Mouse (Mus musculus): Measurements from ENCODE around the gene Tbx10. TPM values are rescaled to one million over a fixed set of nuclear protein-coding genes. Genes with fewer than 3 reads are reported as not detected.

Tbx10 gene
- polyA plus RNA-seq, 1 experiment, result 0.04 TPM

- TF ChIP-seq MYOG (IDR thresholded peaks at IDR 0.05; ENCODE audit: control insufficient read depth in 1 of 3, insufficient read depth in 1 of 3, insufficient read length in 2 of 3, low read depth in 2 of 3), result no peak
- TF ChIP-seq TCF12 (IDR thresholded peaks at IDR 0.05; ENCODE audit: insufficient read depth, poor library complexity, severe bottlenecking), result no peak
- no peak for TF ChIP-seq USF1 (IDR thresholded peaks at IDR 0.05; ENCODE audit: low read depth)
- TF ChIP-seq CEBPB (IDR thresholded peaks at IDR 0.05; ENCODE audit: insufficient read depth, poor library complexity, severe bottlenecking), result no peak
These were observed 8.9 kb upstream of the Tbx10 start for GRCm38 (mm10) chr19:3983527-3984200.

GRCm38 (mm10) chr19:3985261-3985681 lies 7.3 kb upstream of the Tbx10 start:
- Histone ChIP-seq H3K4me3 (no peak overlapping the region), H3K79me2 (ENCODE audit: control insufficient read depth, insufficient read depth) (no peaks in the 10 kb centered on the region), H3K4me2 (ENCODE audit: low read depth) (no peak overlapping the region), H3K27me3 (ENCODE audit: control insufficient read depth, insufficient read depth, insufficient read length) (no peaks in the 10 kb centered on the region), H3K36me3 (ENCODE audit: control insufficient read depth, insufficient read depth) (no peaks in the 10 kb centered on the region), H3ac (ENCODE audit: control insufficient read depth, insufficient read length) (no peak overlapping the region)
- TF ChIP-seq MAX (IDR thresholded peaks at IDR 0.05; ENCODE audit: low read depth), result no peak
- no peak for TF ChIP-seq TCF12 (IDR thresholded peaks at IDR 0.05; ENCODE audit: insufficient read depth, poor library complexity, severe bottlenecking)
- no peak for TF ChIP-seq POLR2A (IDR thresholded peaks at IDR 0.05; ENCODE audit: insufficient read length, low read depth)
- TF ChIP-seq USF1 (IDR thresholded peaks at IDR 0.05; ENCODE audit: low read depth), result no peak
- TF ChIP-seq MYOG (IDR thresholded peaks at IDR 0.05; ENCODE audit: control insufficient read depth in 1 of 3, insufficient read depth in 1 of 3, insufficient read length in 2 of 3, low read depth in 2 of 3), result no peak
- no peak for TF ChIP-seq TCF3 (IDR thresholded peaks at IDR 0.05; ENCODE audit: insufficient read length, low read depth)
- no peak for TF ChIP-seq REST (IDR thresholded peaks at IDR 0.05; ENCODE audit: insufficient read depth, insufficient read length)
- no peak for TF ChIP-seq MYOD1 (IDR thresholded peaks at IDR 0.05; ENCODE audit: control insufficient read depth in 1 of 3, insufficient read length in 2 of 3, low read depth in 2 of 3)
- TF ChIP-seq SRF (IDR thresholded peaks at IDR 0.05; ENCODE audit: control insufficient read depth, insufficient read length, low read depth), result no peak
- no peak for TF ChIP-seq POLR2AphosphoS2 (IDR thresholded peaks at IDR 0.05; ENCODE audit: insufficient read length, low read depth)
- TF ChIP-seq CEBPB (IDR thresholded peaks at IDR 0.05; ENCODE audit: insufficient read depth, poor library complexity, severe bottlenecking), result no peak

More at GRCm38 (mm10) chr19:3983527-3984200, 8.9 kb upstream of the Tbx10 start:
- no peak overlapping the region for H3K4me2 ChIP-seq (ENCODE audit: low read depth)
- H3K4me3 ChIP-seq, result no peak overlapping the region
- no peak overlapping the region for H3ac ChIP-seq (ENCODE audit: control insufficient read depth, insufficient read length)
- H3K36me3 ChIP-seq (ENCODE audit: control insufficient read depth, insufficient read depth), result no peaks in the 10 kb centered on the region
- H3K79me2 ChIP-seq (ENCODE audit: control insufficient read depth, insufficient read depth), result no peaks in the 10 kb centered on the region
- no peaks in the 10 kb centered on the region for H3K27me3 ChIP-seq (ENCODE audit: control insufficient read depth, insufficient read depth, insufficient read length)

DNA sequence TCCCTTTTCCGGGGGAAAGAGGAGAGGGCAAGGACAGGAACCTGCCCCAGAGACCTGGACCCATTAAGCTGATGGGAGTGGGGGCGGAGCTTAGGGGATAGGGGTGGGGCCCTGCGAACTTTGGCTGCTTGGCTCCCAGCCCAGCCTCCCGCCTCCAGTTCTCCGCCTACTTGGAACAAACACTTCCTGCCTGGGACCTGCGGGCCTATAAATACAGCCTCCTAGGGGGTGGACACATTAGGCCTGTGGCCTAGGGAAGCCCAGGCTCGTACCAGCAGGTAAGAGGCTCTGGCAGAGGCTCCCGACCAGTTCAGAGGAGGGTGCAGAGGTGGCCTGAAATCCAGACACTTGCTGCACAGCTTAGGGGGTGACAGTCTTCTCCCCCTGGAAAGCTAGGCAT lies 6.2 kb upstream of the Tbx10 start, which contains the start of gene Acy3:
Gene Acy3, plus strand, starts transcription at position 237 of the 400 bp plus-strand sequence.
- Histone ChIP-seq H3K79me2 (ENCODE audit: control insufficient read depth, insufficient read depth) (no peaks in the 10 kb centered on the region), H3K36me3 (ENCODE audit: control insufficient read depth, insufficient read depth) (no peaks in the 10 kb centered on the region), H3K27me3 (ENCODE audit: control insufficient read depth, insufficient read depth, insufficient read length) (peaks cover 6% of the 10 kb centered on the region), H3ac (ENCODE audit: control insufficient read depth, insufficient read length) (no peak within 1 kb of the TSS), H3K4me2 (ENCODE audit: low read depth) (peak within 1 kb of the TSS; percentile 28), H3K4me3 (no peak within 1 kb of the TSS)
- TF ChIP-seq POLR2A (IDR thresholded peaks at IDR 0.05; ENCODE audit: insufficient read length, low read depth) (peak; percentile 39), MYOG (IDR thresholded peaks at IDR 0.05; ENCODE audit: control insufficient read depth in 1 of 3, insufficient read depth in 1 of 3, insufficient read length in 2 of 3, low read depth in 2 of 3) (no peak), MAX (IDR thresholded peaks at IDR 0.05; ENCODE audit: low read depth) (no peak)

DNA sequence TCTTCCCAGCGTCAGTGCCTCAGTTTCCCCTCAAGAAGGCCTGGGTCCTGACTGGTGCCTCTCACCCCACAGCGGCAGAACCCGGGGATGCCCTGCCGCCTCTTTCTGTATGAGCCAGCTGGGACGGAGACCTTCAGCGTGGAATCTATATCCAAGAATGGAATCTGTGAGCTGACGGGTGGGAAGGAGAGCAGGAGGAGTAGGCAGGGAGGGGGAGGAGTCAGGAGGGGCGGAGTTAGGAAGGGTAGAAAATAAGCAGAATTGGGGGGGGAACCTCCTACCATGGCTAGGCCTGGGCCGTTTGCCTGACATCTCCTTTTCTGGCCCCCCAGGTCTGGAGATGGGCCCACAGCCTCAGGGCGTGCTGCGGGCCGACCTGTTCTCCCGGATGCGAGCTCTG lies 4.5 kb upstream of the Tbx10 start:
- TF ChIP-seq CEBPB (IDR thresholded peaks at IDR 0.05; ENCODE audit: insufficient read depth, poor library complexity, severe bottlenecking), result no peak
- Histone ChIP-seq H3K36me3 (ENCODE audit: control insufficient read depth, insufficient read depth) (no peaks in the 10 kb centered on the region), H3K4me3 (no peak overlapping the region), H3K4me2 (ENCODE audit: low read depth) (no peak overlapping the region), H3K79me2 (ENCODE audit: control insufficient read depth, insufficient read depth) (no peaks in the 10 kb centered on the region), H3K27me3 (ENCODE audit: control insufficient read depth, insufficient read depth, insufficient read length) (peaks cover 23% of the 10 kb centered on the region), H3ac (ENCODE audit: control insufficient read depth, insufficient read length) (no peak overlapping the region)

GRCm38 (mm10) chr19:3988750-3989149 lies 3.8 kb upstream of the Tbx10 start:
- Histone ChIP-seq H3K4me2 (ENCODE audit: low read depth) (no peak overlapping the region), H3K79me2 (ENCODE audit: control insufficient read depth, insufficient read depth) (no peaks in the 10 kb centered on the region), H3K27me3 (ENCODE audit: control insufficient read depth, insufficient read depth, insufficient read length) (peaks cover 28% of the 10 kb centered on the region), H3K36me3 (ENCODE audit: control insufficient read depth, insufficient read depth) (no peaks in the 10 kb centered on the region), H3ac (ENCODE audit: control insufficient read depth, insufficient read length) (no peak overlapping the region), H3K4me3 (no peak overlapping the region)
- TF ChIP-seq CEBPB (IDR thresholded peaks at IDR 0.05; ENCODE audit: insufficient read depth, poor library complexity, severe bottlenecking), result no peak
- no peak for TF ChIP-seq TCF3 (IDR thresholded peaks at IDR 0.05; ENCODE audit: insufficient read length, low read depth)
- TF ChIP-seq POLR2AphosphoS2 (IDR thresholded peaks at IDR 0.05; ENCODE audit: insufficient read length, low read depth), result no peak
- TF ChIP-seq MAX (IDR thresholded peaks at IDR 0.05; ENCODE audit: low read depth), result no peak
- TF ChIP-seq POLR2A (IDR thresholded peaks at IDR 0.05; ENCODE audit: insufficient read length, low read depth), result no peak
- no peak for TF ChIP-seq E2F4 (IDR thresholded peaks at IDR 0.05; ENCODE audit: insufficient read depth)
- no peak for TF ChIP-seq MYOG (IDR thresholded peaks at IDR 0.05; ENCODE audit: control insufficient read depth in 1 of 3, insufficient read depth in 1 of 3, insufficient read length in 2 of 3, low read depth in 2 of 3)
- no peak for TF ChIP-seq REST (IDR thresholded peaks at IDR 0.05; ENCODE audit: insufficient read depth, insufficient read length)
- TF ChIP-seq SRF (IDR thresholded peaks at IDR 0.05; ENCODE audit: control insufficient read depth, insufficient read length, low read depth), result no peak
- no peak for TF ChIP-seq TCF12 (IDR thresholded peaks at IDR 0.05; ENCODE audit: insufficient read depth, poor library complexity, severe bottlenecking)
- TF ChIP-seq MYOD1 (IDR thresholded peaks at IDR 0.05; ENCODE audit: control insufficient read depth in 1 of 3, insufficient read length in 2 of 3, low read depth in 2 of 3), result no peak
- TF ChIP-seq USF1 (IDR thresholded peaks at IDR 0.05; ENCODE audit: low read depth), result no peak
